Mouse (Mus musculus): ENCODE results near the gene Gdf1. TPM values are rescaled to one million over a fixed set of nuclear protein-coding genes. Genes with fewer than 3 reads are reported as not detected.

Gene Gdf1
- total RNA-seq (2021): under 1 TPM in 1 of 2 experiments, not detected in 1; 0.41 TPM
- polyA plus RNA-seq (2012; rRNA removed): 7.9 and 9.8 TPM in 2 replicates
- long read RNA-seq: 0 reads

DNA sequence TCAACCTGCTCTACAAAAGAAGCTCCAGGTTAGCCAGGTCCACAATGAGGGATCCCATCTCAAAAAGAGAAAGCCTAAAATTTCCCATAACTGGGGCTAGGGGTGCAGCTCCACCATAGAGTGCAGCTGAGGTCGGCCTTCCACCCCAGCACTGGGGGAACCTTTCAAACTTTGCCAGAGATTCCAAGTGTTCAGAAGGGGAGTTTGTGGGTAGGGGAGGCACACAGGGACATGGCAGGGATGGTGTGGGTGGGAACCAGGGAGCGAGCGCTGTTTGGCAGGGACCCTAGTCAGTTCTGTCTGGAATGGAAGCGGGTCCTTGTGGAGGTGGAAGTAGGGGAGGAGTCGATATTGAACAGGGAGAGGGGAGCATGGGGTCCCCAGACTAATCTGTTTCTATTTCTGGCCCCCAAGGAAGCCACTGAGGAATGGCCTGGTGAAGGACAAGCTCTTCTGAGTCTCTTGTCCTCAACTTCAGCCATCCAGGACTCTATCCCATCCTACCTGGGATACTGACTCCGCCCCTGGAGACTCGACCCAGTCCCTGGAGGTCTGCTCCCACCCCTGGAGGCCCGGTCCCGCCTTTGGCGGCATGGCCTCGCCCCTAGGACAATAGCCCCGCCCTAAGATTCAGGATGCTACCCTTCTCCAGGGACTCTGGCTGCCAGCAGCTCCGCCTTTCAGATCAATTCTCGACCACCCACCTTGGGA is at the start of gene Gdf1:
Gene Gdf1 (plus strand): TSS at position 694 of the 711 bp plus-strand sequence.
- no peak for DNase-seq

DNA sequence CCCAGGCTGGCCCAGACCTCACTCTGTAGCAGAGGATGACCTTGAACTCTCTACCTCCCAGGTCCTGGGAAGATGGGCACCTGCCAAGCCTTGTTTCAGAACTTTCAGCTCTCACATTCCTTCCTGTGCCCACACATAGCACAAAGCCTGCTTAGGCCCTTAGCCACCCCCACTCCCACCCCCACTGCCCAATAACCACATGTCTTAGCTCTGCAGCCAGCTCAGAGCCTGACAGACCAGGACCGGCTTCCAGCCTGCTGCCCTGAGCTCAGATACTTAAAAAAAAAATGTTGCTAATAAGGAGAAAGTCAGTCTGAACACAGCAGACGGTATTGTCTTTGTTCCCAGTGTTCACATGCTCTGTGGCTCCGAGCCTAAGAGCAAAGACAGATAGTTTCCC is 48.6 kb upstream of the Gdf1 start:
- DNase-seq: no peak

DNA sequence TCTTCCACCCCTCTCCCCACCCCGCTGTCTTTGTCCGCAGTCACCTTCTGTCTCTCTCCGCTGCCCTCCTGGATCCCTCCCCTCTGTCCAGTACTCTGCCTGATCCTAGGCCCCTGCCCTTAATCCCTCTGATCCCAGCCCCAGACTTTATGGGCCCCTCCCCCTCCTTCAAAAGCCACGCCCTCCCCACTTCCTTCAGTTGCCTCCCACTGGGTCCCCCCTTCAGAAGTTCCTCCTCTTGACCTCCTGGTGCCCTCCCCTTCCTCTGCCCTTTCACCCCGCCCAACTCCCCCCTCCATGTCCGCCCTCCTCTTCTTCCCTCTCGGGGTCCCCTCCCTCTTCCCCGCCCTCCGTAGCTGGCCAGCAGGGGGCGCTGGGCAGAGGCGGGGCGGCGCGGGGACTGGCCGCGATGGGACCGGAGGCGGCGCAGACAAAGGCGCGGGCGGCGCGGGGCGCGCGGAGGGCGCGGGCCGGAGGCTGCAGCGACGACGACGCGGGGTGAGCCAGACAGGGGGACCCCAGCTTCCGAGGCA is 46.9 kb upstream of the Gdf1 start, which contains the start of gene Homer3:
Gene Homer3 (plus strand): TSS at position 225 of the 533 bp plus-strand sequence.
- peak; percentile 92 for DNase-seq

DNA sequence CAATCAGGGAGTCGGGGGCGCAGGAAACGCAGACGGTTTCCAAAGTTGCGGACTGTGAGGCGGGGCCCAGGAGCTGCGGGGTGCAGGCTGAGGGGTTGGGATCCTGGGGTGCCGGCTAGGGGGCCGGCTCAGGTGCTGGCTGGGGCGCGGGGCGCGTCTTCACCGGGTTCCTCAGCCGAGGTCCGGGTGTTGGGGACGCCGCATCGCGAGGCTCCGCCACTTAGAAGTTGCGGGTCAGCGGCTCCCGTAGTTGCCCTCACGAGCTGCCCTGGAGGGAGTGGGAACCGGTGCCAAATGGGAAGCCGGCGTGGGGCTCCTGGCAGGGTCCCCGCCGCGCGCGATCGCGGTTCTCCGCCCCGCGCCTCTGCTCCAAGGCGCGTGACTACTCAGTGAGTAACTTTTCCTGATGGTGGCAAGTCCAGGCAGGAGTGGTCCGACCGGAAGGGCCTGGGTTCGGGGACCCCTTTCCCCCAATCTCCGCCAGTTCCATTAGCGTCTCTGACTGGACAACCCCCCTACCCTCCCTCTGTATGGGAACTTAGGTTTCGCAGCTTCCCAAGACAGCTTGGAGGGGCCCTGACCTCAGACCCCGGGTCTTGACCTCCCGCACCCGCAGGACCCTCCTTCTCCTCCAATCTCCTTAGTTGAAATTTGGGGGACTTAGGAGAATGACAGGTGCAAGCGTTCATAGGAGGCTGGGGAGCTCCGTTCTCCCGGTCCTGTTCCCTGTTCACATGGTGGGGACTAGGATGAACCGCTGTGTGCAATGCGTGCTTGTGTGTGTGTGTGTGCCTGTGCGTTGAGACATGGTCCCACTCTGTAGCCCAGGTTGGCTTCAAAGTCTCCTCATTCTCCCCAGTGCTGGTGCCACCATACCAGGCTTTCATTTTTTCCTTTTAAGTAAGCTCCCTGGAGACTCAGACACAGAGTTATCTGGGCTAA is 46.2 kb upstream of the Gdf1 start:
- DNase-seq: no peak

DNA sequence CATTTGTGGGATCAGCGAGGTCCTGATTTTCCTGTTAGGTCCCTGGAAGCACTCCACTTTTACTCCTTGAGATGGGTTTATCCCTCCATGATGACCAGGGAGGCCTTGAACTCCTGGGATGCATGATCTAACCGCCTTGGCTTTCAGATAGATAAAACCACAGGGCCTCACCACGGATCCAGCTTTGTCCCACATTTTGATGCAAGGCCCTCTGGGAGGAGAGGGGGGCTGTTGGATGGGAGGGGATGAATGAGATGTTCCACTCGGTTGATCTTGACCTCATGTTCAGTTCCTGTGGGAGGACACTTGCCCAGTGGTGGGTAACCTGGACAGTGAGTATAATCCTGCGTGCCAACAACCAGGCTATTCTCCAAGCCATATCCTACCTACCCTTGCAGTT is 45.2 kb upstream of the Gdf1 start:
- DNase-seq: no peak

DNA sequence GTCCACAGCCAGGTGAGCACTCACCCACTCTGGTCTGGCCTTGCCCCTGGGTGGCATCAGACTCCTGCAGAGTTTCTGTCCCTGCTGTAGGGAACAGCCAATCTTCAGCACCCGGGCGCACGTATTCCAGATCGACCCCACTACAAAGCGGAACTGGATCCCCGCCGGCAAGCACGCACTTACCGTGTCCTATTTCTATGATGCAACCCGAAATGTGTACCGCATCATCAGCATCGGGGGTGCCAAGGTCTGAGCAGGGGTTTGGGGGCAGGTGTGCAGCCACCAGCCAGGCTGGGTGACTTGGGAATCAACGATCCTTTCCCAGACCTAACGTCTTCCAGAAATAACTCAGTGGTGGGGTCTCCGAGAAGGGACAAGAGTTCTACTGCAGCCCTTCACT is 44.3 kb upstream of the Gdf1 start:
- DNase-seq: no peak

DNA sequence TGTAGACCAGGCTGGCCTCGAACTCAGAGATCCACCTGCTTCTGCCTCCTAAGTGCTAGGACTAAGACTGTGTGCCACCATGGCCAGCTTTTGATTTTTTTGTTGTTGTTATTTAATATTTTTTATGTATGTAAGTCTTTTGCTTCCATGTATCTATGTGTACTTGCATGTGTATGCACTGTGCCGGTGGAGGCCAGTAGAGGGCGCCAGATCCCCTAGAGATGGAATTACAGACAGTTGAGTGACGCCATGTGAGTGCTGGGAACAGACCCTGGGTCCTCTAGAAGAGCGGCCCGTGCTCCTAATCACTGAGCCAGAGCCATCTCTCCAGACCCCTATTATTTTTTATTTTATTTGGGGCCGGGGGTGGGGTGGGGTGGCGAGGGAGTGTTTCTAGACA is 42.9 kb upstream of the Gdf1 start:
- no peak for DNase-seq

DNA sequence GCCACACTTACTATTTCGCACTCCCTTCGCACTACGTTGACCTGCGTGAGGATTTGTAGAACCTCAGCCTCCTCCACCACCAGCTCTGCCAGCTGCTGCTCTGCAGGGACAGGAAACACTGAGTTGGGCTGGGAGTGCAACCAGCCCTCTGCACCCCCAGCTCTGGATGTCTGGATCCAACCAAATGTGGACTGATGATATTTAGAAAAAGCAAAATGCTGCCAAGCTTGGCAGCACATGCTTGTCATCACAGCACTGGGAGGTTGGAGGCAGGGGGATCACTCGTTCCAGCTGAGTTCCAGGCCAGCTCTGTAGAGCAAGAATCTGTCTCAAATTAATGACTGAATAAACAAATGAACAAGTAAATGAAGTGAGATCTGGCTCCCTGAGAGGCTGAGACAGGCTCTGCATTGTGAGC is 35.6 kb upstream of the Gdf1 start:
- DNase-seq: no peak

DNA sequence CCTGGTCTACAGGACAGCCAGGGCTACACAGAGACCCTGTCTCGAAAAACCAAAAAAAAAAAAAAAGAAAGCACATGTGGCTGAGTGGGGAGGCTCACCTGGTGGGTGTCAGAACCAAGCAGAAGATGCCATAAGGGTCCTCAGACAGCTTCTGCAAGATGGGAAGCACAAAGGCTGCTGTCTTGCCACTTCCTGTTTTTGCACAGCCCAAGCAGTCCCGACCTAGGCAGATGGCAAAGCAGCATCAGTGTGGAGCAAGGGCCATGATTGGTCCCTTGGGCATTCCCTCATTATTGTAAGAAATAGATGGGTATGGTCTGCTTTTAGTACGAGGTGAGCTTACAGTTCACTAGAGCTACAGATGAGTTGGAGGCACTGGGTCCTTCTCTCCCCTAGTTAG is 28.7 kb upstream of the Gdf1 start:
- no peak for DNase-seq

DNA sequence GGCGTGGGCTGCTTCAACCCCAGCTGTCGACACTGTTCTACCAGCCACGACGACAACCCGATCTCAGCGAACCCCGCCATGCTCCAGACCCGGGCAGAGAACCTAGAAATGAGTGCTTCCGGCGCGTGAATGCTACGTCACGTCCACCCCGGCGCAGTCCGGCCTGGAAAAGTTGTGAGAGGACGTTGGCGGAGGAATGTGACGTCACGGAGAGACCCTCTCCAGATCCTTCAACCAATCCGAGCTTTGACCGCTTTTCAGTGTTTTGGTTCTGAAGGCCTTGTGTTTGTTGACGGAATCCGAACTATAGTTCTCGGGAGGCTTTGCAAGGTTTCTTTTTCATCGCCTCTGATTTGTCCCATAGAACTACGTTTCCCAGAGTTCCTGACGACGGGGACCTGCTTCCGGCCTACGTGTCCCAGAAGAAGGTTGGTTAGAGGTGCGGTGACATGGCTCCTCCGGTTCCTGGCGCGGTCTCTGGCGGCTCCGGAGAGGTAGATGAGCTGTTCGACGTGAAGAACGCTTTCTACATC is 27.2 kb upstream of the Gdf1 start, which contains the start of the genes Ddx49 and Cope:
Gene Ddx49 (minus strand): TSS at position 132 of the 533 bp plus-strand sequence.
Gene Cope (plus strand): TSS at position 161 of the 533 bp plus-strand sequence.
- peak; percentile 95 for DNase-seq

DNA sequence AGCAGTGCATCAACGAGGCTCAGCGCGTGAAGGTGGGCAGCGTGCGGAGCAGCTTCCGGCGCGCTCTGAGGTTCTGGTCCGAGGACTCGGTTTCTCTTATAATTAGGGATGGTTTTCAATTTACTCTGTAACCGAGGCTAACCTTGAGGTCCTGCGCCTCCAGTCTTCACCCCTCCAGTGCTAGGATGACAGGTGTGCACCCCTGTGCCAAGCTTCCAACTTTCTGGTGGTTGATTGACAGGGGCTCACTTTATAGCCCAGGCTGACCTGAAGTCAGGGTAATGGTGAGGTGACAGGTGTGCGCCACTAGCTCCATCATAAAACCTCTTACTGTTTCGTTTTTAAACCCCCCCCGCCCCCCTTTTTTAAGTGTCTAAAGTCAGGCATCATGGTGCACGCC is 26.7 kb upstream of the Gdf1 start:
- no peak for DNase-seq

DNA sequence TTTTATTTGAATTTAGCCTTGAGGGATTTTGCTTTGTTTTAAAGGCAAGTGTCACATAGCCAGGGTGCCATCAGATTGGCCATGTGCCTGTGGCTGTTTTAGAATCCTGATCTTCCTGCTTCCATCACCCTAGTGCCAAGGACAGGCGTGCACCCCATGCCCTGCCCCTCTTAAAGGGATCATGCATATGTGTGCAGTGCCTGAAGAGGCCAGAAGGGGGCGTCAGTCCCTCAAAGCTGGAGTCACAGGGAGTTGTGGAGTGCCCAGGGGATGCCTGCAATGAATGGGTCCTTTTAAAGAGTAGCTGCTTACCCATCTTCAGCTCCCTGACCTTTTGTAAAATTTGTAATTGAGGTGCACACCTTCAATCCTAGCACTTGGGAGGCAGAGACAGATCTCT is 20.3 kb upstream of the Gdf1 start:
- DNase-seq: no peak

DNA sequence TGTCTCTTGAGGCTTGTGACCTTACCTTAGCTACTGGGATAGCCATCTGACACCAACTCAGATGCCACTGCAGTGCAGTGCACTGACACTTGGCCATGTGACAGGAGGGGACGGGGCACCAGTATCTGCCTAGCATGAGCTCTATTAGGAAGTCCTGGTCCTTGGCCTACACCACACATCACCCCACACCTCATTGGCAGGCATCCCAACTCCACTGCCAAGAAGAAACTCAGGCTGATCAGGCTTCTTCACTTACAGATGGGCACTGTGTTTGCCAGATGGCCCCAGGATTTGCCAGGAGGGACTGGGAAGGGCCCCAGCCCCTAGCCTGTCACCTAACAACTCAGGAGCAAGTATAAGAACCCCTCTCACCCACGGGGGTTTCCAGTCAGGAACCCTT is 16.2 kb upstream of the Gdf1 start:
- DNase-seq: peak; percentile 43

DNA sequence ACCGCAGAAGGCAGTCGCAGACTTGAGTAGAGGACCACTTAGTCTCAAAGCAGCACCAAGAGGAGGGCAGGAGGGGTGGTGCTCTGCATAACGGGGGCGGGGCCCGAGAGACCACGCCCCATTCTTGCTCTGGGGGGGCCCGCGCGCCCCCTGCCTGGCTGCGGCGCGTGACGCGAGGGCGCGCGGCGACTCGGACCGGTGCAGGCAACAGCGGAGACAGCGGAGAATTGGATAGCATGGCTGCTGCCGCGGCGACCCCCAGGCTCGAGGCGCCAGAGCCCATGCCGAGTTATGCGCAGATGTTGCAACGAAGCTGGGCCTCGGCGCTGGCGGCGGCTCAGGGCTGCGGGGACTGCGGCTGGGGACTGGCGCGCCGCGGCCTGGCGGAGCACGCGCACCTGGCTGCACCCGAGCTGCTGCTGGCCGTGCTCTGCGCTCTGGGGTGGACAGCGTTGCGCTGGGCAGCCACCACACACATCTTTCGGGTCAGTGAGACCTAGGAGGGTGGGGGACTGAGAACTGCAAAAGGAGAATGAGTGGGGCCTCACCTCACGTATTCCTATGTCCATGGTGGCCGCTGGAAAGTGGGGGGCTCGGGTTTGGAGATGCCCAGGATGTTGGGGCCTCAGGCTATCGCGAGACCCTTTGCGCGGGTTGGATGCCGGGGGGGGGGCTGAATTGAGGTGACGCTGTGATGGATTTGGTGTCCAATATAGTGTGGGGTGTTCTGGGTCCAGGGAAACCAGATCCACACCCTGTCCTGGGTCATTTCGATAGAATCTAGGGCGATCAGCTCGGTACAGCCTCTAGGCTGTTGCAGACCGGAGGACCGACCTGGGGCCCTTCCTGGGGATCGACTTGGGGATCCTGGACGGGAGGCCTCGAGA is 13.8 kb upstream of the Gdf1 start, which contains the start of gene Cers1:
Gene Cers1 (plus strand): TSS at position 152 of the 887 bp plus-strand sequence.
- DNase-seq: peak; percentile 81

DNA sequence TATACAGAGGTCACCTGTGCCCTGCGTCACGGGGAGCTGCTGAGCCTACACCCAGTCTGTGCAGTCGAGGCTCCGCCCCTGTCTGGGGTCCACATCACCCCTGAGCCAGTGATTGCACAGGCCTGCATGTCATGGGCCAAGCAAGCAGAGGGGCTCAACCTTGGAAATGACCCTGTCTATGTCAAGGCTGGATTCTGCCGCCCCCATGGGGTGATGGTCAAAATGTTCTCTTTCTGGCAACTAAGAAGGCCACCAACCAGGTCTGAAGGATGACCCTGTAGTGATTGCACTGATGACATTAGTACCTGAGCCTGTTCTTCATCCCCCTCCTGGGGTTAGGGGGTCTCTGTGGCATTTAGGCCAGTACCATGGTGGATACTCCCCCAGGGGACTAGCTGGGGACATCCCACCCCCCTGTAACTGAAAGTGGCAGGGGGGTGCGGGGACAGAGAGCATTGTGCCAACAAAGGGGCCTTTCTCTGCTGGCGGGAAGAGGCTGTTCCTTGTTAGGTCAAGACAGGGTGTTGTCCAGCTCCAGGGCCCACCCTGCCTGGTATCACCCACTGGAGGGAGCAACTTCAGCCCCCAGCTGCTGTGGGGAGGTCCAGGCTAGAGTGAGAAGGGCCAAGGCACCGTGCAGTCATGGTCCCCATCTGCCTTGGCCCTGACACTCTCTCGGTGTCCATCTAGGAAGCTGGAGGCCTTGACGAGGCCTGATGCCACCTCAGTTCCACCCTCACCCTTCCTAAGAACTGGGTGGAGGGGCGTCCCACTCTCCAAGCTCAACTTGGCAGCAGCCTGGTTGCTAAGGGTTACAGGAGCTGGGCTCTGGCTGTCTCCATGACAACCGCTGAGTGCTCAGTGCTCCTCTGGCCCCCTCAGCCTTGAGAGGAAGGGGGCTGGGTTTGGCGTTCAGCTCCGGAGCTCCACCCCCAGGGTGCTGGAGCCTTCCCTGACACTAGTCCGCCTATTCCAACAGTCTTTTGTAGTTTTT is 12.8 kb upstream of the Gdf1 start:
- peak; percentile 57 for DNase-seq

DNA sequence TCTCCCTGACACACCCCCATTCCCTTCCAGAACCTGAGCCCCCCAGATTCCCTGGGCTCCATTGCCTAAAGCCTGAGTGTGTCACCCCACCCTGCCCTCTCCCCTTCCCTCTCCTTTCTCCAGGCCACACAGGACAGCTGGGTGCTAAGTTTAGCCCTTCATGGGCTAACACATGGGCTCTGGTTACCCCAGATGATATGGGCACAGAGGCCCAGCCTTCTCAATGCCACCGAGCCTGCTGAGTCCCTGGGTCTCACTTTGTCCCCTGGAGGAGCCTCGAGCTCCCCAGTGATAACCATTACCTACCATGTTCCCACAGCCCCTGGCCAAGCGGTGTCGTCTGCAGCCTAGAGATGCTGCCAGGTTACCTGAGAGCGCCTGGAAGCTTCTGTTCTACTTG is 11.7 kb upstream of the Gdf1 start:
- no peak for DNase-seq

DNA sequence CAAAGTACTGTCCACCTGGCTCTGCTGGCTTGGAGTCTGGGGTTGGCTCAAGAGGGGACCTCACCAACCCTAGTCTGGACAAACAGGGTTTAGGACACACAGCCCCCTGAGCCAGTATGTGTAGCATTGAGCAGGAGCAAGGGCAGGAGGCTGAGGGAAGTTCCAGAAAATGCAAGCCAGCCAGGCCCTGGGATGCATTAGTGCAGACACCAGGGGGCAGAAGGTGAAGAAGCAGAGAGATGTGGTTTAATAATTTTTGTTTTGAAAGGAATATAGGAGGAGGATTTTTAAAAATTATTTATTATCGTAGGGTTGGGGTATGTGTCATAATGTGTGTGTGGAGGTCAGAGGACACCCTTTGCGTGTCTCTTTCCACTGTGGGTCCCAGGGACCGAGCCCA is 5.9 kb upstream of the Gdf1 start:
- DNase-seq: no peak

DNA sequence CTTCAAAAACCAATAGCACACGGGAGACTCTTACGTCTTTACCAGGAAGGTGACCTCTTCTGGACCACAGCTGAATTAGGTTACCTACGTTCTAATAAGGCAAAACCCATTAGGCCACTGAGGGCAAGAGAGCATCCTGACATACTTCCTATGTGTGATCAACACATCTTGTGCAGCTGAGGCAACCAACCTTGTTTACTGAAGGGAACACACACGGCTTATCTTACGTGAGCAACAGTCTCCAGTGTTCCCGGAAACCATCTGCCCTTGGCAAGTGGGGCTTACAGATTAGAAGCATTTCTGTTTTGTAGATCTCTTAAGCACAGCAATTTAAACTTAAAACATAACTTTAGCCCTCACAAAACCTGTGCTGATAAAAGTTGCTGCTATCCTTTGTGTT is 2.1 kb upstream of the Gdf1 start:
- DNase-seq: no peak

DNA sequence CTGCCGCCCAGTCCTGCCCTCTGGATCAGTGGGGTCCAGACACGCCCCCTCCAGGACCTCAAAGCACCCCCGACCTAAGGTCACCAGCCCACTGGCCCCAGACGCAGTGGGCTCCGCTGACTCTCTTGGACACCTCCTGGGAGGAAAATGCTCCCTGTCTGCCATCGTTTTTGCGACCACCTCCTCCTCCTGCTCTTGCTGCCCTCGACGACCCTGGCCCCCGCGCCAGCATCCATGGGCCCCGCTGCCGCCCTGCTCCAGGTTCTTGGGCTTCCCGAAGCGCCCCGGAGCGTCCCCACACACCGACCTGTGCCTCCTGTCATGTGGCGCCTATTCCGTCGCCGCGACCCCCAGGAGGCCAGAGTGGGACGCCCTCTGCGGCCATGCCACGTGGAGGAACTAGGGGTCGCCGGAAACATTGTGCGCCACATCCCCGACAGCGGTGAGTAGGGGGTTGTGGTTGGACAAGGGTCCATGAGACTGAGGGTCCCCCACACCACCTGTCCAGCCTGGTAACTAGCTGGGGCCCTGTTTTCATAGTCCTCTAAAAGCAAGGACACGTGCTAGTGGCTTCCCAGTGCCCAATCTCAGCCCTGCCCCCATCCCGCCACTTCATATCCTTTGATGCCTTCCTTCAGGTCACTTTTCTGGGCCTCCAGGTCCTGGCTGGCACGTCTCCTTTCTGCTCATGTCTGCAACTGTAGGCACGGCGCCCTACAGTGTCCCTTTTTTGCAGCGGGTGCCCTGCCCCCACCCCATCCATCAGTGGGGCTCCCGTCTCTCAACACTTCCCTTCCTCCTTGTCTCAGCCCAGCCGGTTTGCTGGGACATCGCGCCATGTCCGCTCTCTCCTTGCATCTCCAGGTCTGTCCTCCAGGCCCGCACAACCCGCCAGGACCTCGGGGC is 471 bp downstream of the Gdf1 start:
- DNase-seq: no peak
